Mouse (Mus musculus): ENCODE data around the gene Dglucy.

DNA sequence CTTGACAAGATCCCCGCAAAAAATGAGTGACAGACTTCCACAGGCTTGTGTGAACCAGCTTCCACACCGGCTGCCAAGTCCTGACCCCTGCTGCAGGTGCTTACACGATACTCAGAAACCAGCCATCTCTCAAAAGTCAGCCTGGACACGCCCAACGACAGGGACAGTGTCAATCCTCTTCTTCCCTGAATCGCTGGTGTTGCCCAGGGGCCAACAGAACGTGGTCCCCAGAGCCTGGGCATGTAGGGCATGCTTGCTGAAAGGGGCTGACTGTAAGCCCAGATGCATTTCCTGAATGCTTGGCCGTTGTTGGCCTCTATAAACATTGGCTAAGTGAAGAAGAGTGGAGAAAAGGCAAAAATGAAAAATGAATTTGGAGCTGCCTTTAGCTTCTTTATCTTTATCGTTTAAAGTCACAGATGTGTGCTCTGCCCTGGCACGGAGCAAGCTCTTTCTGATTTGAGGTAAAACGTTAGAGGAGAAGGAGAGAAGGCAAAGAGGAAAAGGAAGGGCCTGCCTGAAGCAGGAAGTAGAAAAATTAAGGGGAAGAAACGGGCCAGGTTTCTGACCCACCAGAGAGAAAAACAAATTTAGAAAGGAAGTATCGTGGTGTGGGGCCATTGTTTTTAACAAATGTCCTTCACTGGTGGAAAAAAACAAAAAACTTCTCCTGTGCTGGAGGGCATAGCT lies 14.4 kb upstream of the Dglucy start:
- TF ChIP-seq POLR2A (IDR thresholded peaks at IDR 0.05; ENCODE audit: low read depth, low read length), result no peak
- no peak for TF ChIP-seq CTCF (IDR thresholded peaks at IDR 0.05; ENCODE audit: borderline replicate concordance, insufficient read depth, low read length)
